Mouse (Mus musculus) MEL (cell line): Measurements from ENCODE around the gene Fam19a1.

Experiments used
- CTCF ChIP-seq, 3 experiments: IDR thresholded peaks in 2 of 3; conservative IDR thresholded peaks in 1 of 3; 2 replicates each; pipeline ENCODE4 v1.5.1; 2011 to 2012; ENCODE audit warnings: low read length in 3 of 3, low read depth in 2 of 3, mild to moderate bottlenecking in 2 of 3, improper control_type of control experiment in 1 of 3, inconsistent platforms in 1 of 3, mixed read lengths in 1 of 3, moderate library complexity in 1 of 3; ENCODE audit not compliant: control insufficient read depth in 1 of 3, insufficient read depth in 1 of 3, poor library complexity in 1 of 3, severe bottlenecking in 1 of 3
- EP300 ChIP-seq, 2 experiments: IDR thresholded peaks; 2 replicates each; pipeline ENCODE4 v1.6.1; 2011; ENCODE audit warnings: improper control_type of control experiment in 2 of 2, low read length in 2 of 2, low read depth in 1 of 2, mild to moderate bottlenecking in 1 of 2
- POLR2A ChIP-seq, 2 experiments: IDR thresholded peaks; 2 replicates each; pipeline ENCODE4 v1.6.1; 2011 to 2012; ENCODE audit warnings: low read length in 2 of 2, mild to moderate bottlenecking in 2 of 2, control low read depth in 1 of 2, improper control_type of control experiment in 1 of 2, low read depth in 1 of 2, moderate library complexity in 1 of 2; ENCODE audit not compliant: control insufficient read depth in 1 of 2, insufficient read depth in 1 of 2, poor library complexity in 1 of 2
- USF2 ChIP-seq, 2 experiments: IDR thresholded peaks; 2 replicates each; pipeline ENCODE4 v1.6.1; 2011 to 2012; ENCODE audit warnings: improper control_type of control experiment in 2 of 2, low read length in 2 of 2, borderline replicate concordance in 1 of 2, inconsistent platforms in 1 of 2, low read depth in 1 of 2, mild to moderate bottlenecking in 1 of 2; ENCODE audit not compliant: insufficient read depth in 1 of 2

DNA sequence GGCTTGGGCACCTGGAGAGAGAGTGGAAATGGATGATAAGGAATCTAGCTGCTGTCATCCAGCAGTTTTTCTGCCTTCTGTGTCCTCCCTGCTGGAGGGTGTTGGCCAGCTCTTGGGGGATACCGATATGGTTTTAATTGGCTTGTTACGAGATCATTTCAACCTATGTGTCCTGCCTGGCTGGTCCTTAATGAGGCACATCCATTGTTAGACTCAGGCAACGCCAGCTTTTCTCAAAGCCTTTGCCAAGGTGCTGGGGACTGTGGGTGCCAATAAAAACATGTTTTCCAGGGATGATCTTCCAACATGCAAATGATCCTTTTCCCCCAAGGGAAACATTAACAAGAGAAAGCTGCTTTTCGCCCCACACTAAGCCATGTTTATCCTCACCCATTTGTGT lies 266.3 kb downstream of the Fam19a1 start:
- TF ChIP-seq USF2 (IDR thresholded peaks at IDR 0.05; ENCODE audit: borderline replicate concordance in 1 of 2, insufficient read depth in 1 of 2, low read depth in 1 of 2, low read length in 2 of 2) (no peak), CTCF (IDR thresholded peaks at IDR 0.05 in 2 of 3, conservative IDR thresholded peaks at IDR 0.05 in 1 of 3; ENCODE audit: control insufficient read depth in 1 of 3, insufficient read depth in 1 of 3, low read depth in 2 of 3, low read length in 3 of 3, poor library complexity in 1 of 3, severe bottlenecking in 1 of 3) (no peak), EP300 (IDR thresholded peaks at IDR 0.05; ENCODE audit: low read depth in 1 of 2, low read length in 2 of 2) (no peak), POLR2A (IDR thresholded peaks at IDR 0.05; ENCODE audit: control insufficient read depth in 1 of 2, insufficient read depth in 1 of 2, low read depth in 1 of 2, low read length in 2 of 2, poor library complexity in 1 of 2) (no peak)
